Mouse (Mus musculus): ENCODE data around the gene Nr2f2. TPM values are rescaled to one million over a fixed set of nuclear protein-coding genes. Genes with fewer than 3 reads are reported as not detected.

Nr2f2 gene
- polyA plus RNA-seq, 1 experiment from 2014 or later = 12.3 TPM

DNA sequence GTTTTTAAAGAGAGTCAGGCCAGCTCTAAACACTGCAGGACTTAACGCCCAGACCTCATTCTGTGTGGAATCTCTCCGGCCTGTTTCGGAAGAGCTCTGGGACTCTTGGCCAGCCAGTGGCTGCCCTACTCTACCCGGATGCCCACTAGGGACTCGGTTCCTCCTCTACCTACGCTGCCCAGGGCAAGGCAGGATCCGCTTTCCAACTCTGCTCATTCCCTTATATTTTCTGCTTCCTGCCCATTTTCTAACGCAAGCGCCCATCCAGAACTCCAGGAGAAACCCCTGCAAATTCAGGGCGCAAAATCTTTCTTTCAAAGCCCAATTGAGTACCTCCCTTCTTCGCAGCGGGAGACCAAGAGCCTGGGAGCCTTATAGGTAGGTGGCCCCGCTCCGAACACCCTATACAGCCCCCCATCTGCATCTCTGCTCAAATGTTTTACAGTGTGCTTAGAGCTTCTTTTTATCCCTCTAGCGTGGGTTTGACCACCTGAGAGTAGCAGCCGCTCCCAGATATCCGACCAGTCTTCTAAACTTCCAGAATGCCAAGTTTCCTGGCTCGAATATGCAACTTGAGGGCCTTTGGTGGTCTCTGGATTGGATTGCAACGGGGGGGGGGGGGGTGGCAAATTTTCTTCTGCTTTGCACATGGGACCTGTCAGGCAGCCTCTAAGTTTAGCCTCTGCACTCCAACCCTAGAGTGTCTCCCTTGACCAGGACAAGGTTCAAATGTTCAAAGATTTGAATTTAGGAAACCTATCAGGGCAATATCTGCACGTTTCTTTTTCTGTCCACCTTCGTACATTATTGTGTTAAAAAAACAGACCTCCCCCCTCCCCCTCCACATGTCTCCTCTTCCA, 40.1 kb downstream of the Nr2f2 start:
- H3K4me1 ChIP-seq (ENCODE audit: insufficient read depth) = 0 out of 2 replicates have a peak, but pooled peaks cover 7% of the 10 kb centered on the region
- no peak overlapping the region for H3K27ac ChIP-seq (ENCODE audit: low read depth)
- H3K9me3 ChIP-seq (ENCODE audit: low read length) = no peaks in the 10 kb centered on the region
- H3K4me3 ChIP-seq (ENCODE audit: low read depth, low read length) = no peak overlapping the region
- H3K9ac ChIP-seq (replicated peaks) = no peak overlapping the region
- WGBS (ENCODE audit: insufficient replicate concordance) = 4% methylated on average over 21 of the region's 21 CpGs
- TF ChIP-seq EP300 (IDR thresholded peaks at IDR 0.05; ENCODE audit: low read depth) = no peak
- no peak for TF ChIP-seq CTCF (IDR thresholded peaks at IDR 0.05; ENCODE audit: low read depth)
- no peak overlapping the region for H3K4me2 ChIP-seq (ENCODE audit: low read depth, low read length)
- ATAC-seq (no peak), DNase-seq (no peak)
- peaks cover 67% of the 10 kb centered on the region for H3K27me3 ChIP-seq (ENCODE audit: insufficient read depth, low read length)
- no peaks in the 10 kb centered on the region for H3K36me3 ChIP-seq (replicated peaks; ENCODE audit: insufficient read depth, low read length)

DNA sequence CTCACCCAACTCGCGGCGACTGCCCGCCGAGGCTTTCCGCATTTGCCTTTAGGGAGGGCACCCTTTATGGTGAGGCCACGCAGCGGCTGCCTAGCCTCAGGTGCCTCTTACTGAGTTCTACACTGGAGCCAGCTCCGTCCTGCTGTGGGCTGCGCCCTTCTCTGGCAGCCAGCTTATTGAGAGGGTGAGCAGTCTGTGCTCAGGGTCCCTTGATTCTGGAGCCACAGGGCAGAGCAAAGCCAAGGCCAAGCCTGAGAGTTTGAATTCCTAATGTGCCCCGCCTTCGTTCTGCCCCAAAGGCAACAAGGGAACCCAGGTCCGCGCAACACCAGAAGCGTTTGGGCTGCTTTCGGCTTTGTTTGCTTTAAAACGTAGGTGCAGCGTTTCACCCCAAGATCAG, 41.2 kb downstream of the Nr2f2 start:
- Histone ChIP-seq H3K27ac (ENCODE audit: low read depth) (no peak overlapping the region), H3K9ac (replicated peaks) (no peak overlapping the region), H3K4me2 (ENCODE audit: low read depth, low read length) (no peak overlapping the region), H3K9me3 (ENCODE audit: low read length) (no peaks in the 10 kb centered on the region), H3K27me3 (ENCODE audit: insufficient read depth, low read length) (peaks cover 57% of the 10 kb centered on the region), H3K4me1 (ENCODE audit: insufficient read depth) (no peaks in the 10 kb centered on the region), H3K36me3 (replicated peaks; ENCODE audit: insufficient read depth, low read length) (no peaks in the 10 kb centered on the region), H3K4me3 (ENCODE audit: low read depth, low read length) (no peak overlapping the region)
- ATAC-seq = no peak
- peak; percentile 11 for DNase-seq
- no peak for TF ChIP-seq CTCF (IDR thresholded peaks at IDR 0.05; ENCODE audit: low read depth)
- TF ChIP-seq EP300 (IDR thresholded peaks at IDR 0.05; ENCODE audit: low read depth) = no peak
- 3% methylated on average over 18 of the region's 18 CpGs for WGBS (ENCODE audit: insufficient replicate concordance)

GRCm38 (mm10) chr7:70324541-70324940, 42.0 kb downstream of the Nr2f2 start:
- ATAC-seq = no peak

GRCm38 (mm10) chr7:70324041-70324440, 42.5 kb downstream of the Nr2f2 start:
- DNase-seq (no peak), ATAC-seq (no peak)
- Histone ChIP-seq H3K4me2 (ENCODE audit: low read depth, low read length) (no peak overlapping the region), H3K9me3 (ENCODE audit: low read length) (no peaks in the 10 kb centered on the region), H3K27ac (ENCODE audit: low read depth) (no peak overlapping the region), H3K4me3 (ENCODE audit: low read depth, low read length) (no peak overlapping the region), H3K27me3 (ENCODE audit: insufficient read depth, low read length) (peaks cover 45% of the 10 kb centered on the region), H3K9ac (replicated peaks) (no peak overlapping the region), H3K36me3 (replicated peaks; ENCODE audit: insufficient read depth, low read length) (no peaks in the 10 kb centered on the region), H3K4me1 (ENCODE audit: insufficient read depth) (no peaks in the 10 kb centered on the region)
- TF ChIP-seq EP300 (IDR thresholded peaks at IDR 0.05; ENCODE audit: low read depth) = no peak
- no peak for TF ChIP-seq CTCF (IDR thresholded peaks at IDR 0.05; ENCODE audit: low read depth)
- 13% methylated on average over 9 of the region's 9 CpGs for WGBS (ENCODE audit: insufficient replicate concordance)

More at GRCm38 (mm10) chr7:70324541-70324940, 42.0 kb downstream of the Nr2f2 start:
- Histone ChIP-seq H3K4me1 (ENCODE audit: insufficient read depth) (no peaks in the 10 kb centered on the region), H3K27ac (ENCODE audit: low read depth) (no peak overlapping the region), H3K27me3 (ENCODE audit: insufficient read depth, low read length) (peaks cover 50% of the 10 kb centered on the region), H3K36me3 (replicated peaks; ENCODE audit: insufficient read depth, low read length) (no peaks in the 10 kb centered on the region), H3K4me2 (ENCODE audit: low read depth, low read length) (no peak overlapping the region), H3K9ac (replicated peaks) (no peak overlapping the region), H3K4me3 (ENCODE audit: low read depth, low read length) (no peak overlapping the region), H3K9me3 (ENCODE audit: low read length) (no peaks in the 10 kb centered on the region)
- WGBS (ENCODE audit: insufficient replicate concordance) = 13% methylated on average over 5 of the region's 5 CpGs
- DNase-seq = no peak
- TF ChIP-seq EP300 (IDR thresholded peaks at IDR 0.05; ENCODE audit: low read depth) (no peak), CTCF (IDR thresholded peaks at IDR 0.05; ENCODE audit: low read depth) (no peak)

GRCm38 (mm10) chr7:70305716-70306115, 60.8 kb downstream of the Nr2f2 start:
- no peaks in the 10 kb centered on the region for H3K9me3 ChIP-seq (ENCODE audit: low read length)
- H3K27me3 ChIP-seq (ENCODE audit: insufficient read depth, low read length) = no peaks in the 10 kb centered on the region
- no peak overlapping the region for H3K27ac ChIP-seq (ENCODE audit: low read depth)
- H3K4me2 ChIP-seq (ENCODE audit: low read depth, low read length) = no peak overlapping the region
- no peaks in the 10 kb centered on the region for H3K4me1 ChIP-seq (ENCODE audit: insufficient read depth)
- no peaks in the 10 kb centered on the region for H3K36me3 ChIP-seq (replicated peaks; ENCODE audit: insufficient read depth, low read length)
- H3K9ac ChIP-seq (replicated peaks) = no peak overlapping the region
- 38% methylated on average over 7 of the region's 7 CpGs for WGBS (ENCODE audit: insufficient replicate concordance)
- no peak for DNase-seq
- TF ChIP-seq CTCF (IDR thresholded peaks at IDR 0.05; ENCODE audit: low read depth) (no peak), EP300 (IDR thresholded peaks at IDR 0.05; ENCODE audit: low read depth) (no peak)
- no peak overlapping the region for H3K4me3 ChIP-seq (ENCODE audit: low read depth, low read length)
- ATAC-seq = no peak

- H3K4me3 ChIP-seq (ENCODE audit: low read depth, low read length) = no peak overlapping the region
- no peaks in the 10 kb centered on the region for H3K4me1 ChIP-seq (ENCODE audit: insufficient read depth)
- H3K36me3 ChIP-seq (replicated peaks; ENCODE audit: insufficient read depth, low read length) = no peaks in the 10 kb centered on the region
- H3K27ac ChIP-seq (ENCODE audit: low read depth) = no peak overlapping the region
- no peak overlapping the region for H3K9ac ChIP-seq (replicated peaks)
- DNase-seq (no peak), ATAC-seq (no peak)
- H3K27me3 ChIP-seq (ENCODE audit: insufficient read depth, low read length) = no peaks in the 10 kb centered on the region
- TF ChIP-seq CTCF (IDR thresholded peaks at IDR 0.05; ENCODE audit: low read depth) = no peak
- TF ChIP-seq EP300 (IDR thresholded peaks at IDR 0.05; ENCODE audit: low read depth) = no peak
- no peaks in the 10 kb centered on the region for H3K9me3 ChIP-seq (ENCODE audit: low read length)
- no peak overlapping the region for H3K4me2 ChIP-seq (ENCODE audit: low read depth, low read length)
These were observed 62.1 kb downstream of the Nr2f2 start for GRCm38 (mm10) chr7:70304426-70304825.

All from liver, postnatal 0 days (tissue).